9 mouse cellular contexts compared by ENCODE assay signal in the genomic region with DNA sequence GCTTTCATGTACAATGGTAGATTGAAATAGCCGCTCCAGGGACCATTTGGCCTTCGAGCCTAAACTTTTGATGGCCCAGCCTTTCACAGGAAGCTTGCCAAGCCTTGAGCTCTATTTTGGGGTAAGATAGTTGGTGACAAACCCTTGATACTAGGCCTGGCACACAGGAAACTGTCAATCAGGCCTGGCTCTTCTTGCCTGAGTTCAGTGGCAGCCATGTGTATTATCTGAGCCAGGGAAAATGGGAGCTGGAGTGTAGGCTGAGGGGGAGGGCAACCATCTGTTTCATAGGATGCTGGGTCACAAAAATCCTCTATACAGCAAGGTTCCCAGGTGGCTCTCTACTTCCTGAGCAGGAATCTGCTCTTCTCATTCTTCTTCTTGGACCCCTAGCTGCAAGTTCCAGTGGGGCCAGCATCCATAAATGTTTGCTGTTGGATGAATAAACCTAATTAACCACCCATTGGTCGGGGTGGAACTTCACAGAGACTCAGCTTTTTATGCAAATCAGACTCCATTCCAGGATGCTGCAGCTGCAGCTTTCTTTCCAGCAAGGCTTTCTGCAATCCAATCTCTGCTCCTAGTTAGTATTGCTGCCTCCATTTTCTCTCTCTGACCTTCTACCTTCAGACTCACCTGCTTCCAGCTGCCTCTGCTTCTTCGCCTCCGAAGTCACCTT.
A peak's percentile ranks its signal among the peaks of the same experiment; 100 is the strongest.
DNase-seq lines count a peak whose midpoint lies in the region; TF ChIP-seq lines count a peak whose summit lies in the region.
"Had no signal": no experiment of that assay in that cellular context is flagged by ENCODE, and none has a peak within 500 bp of the region (broad histone marks: within the 10 kb centered on the region; RNA-seq: fewer than 3 reads in every experiment).

No protein-coding gene starts in this region.

- no peak overlapping the region for H3K4me3 ChIP-seq in cortical plate, adult 2 months (ENCODE audit: insufficient read depth, low read length)
- H3K4me3 ChIP-seq: neural tube, embryonic 12.5 days had no signal

- DNase-seq in cerebellum, adult 11-12 months: peak; percentile 42
- DNase-seq in cerebellum, adult 11 months: no peak
- peak; percentile 57 for DNase-seq in adrenal gland, adult 8-10 months
- DNase-seq in layer of hippocampus, postnatal 10 days (ENCODE audit: low spot score in 2 of 2): peak; percentile 29 to 35
- DNase-seq in urinary bladder, postnatal 36 days (ENCODE audit: low spot score in 2 of 2): no peak
- no peak for DNase-seq in gastrocnemius, postnatal 14 days
- DNase-seq in thymus, postnatal 36 days: no peak

- TF ChIP-seq POLR2A in cortical plate, adult 2 months (IDR thresholded peaks at IDR 0.05; ENCODE audit: extremely low read depth, insufficient read depth, low read length): no peak

- intact Hi-C loops in gastrocnemius, postnatal 14 days (cut with DNase I; ENCODE audit: low total_unique reads): no loop called here

- no peaks in the 10 kb centered on the region for H3K4me1 ChIP-seq in cortical plate, adult 2 months (ENCODE audit: control insufficient read depth, insufficient read depth, low read length)

- H3K27ac ChIP-seq in cortical plate, adult 2 months (ENCODE audit: insufficient read depth, low read length): 0 out of 2 replicates have a peak overlapping the region, but pooled peaks have one; percentile 9
- H3K27ac ChIP-seq: neural tube, embryonic 12.5 days had no signal

- TF ChIP-seq CTCF in cortical plate, adult 2 months (IDR thresholded peaks at IDR 0.05; ENCODE audit: extremely low read depth, insufficient read depth, low read length): no peak

Comparison
In these comparisons a context has a peak if more than half of its experiments do, and no peak if none do; other contexts are left out.
1. DNase-seq: peak in cerebellum, adult 11-12 months (single experiment), adrenal gland, adult 8-10 months (single experiment) and layer of hippocampus, postnatal 10 days (2 of 2); none in cerebellum, adult 11 months (single experiment), urinary bladder, postnatal 36 days (0 of 2), gastrocnemius, postnatal 14 days (single experiment) and thymus, postnatal 36 days (0 of 2).